ENCODE assay signal across 25 mouse cellular contexts in genomic region chr4:103026621-103027020, GRCm38 (mm10). TPM values are rescaled to one million over a fixed set of nuclear protein-coding genes. Genes with fewer than 3 reads are reported as not detected.
"Had no signal": no experiment of that assay in that cellular context is flagged by ENCODE, and none has a peak within 500 bp of the region (broad histone marks: within the 10 kb centered on the region; RNA-seq: fewer than 3 reads in every experiment).

TSS of gene Insl5 (minus strand) at chr4:103026842.

- DNase-seq: liver, embryonic 13.5 days; liver, postnatal 0 days; lung, adult 2 months; lung, postnatal 14 days; lung, postnatal 4 days; midbrain, embryonic 14.5 days; retina, postnatal 1 day; right cerebral cortex, adult 18-20 months; right cerebral cortex, postnatal 4 days; spleen, adult 18-20 months; thymus, adult 18-20 months; thymus, postnatal 36 days had no signal

- H3K36me3 ChIP-seq: liver, embryonic 13.5 days; liver, embryonic 15.5 days; lung, embryonic 15.5 days; midbrain, embryonic 10.5 days; midbrain, embryonic 12.5 days; neural tube, embryonic 13.5 days; neural tube, embryonic 15.5 days had no signal

- H3K9ac ChIP-seq: liver, embryonic 13.5 days; liver, embryonic 15.5 days; liver, postnatal 0 days; lung, embryonic 15.5 days; midbrain, embryonic 12.5 days; neural tube, embryonic 13.5 days; neural tube, embryonic 15.5 days had no signal

- H3K9me3 ChIP-seq: liver, embryonic 13.5 days; liver, embryonic 15.5 days; lung, embryonic 15.5 days; midbrain, embryonic 10.5 days; midbrain, embryonic 12.5 days; neural tube, embryonic 13.5 days; neural tube, embryonic 15.5 days had no signal

- H3K4me3 ChIP-seq: liver, embryonic 13.5 days; liver, embryonic 15.5 days; lung, embryonic 15.5 days; midbrain, embryonic 10.5 days; midbrain, embryonic 12.5 days; myocyte; neural tube, embryonic 13.5 days; neural tube, embryonic 15.5 days had no signal

- H3K27ac ChIP-seq: liver, embryonic 13.5 days; liver, embryonic 15.5 days; lung, embryonic 15.5 days; midbrain, embryonic 10.5 days; midbrain, embryonic 12.5 days; neural tube, embryonic 13.5 days; neural tube, embryonic 15.5 days had no signal

- H3K4me2 ChIP-seq: liver, embryonic 13.5 days; liver, embryonic 15.5 days; lung, embryonic 15.5 days; midbrain, embryonic 12.5 days; neural tube, embryonic 13.5 days; neural tube, embryonic 15.5 days had no signal

- H3K27me3 ChIP-seq: liver, embryonic 13.5 days; liver, embryonic 15.5 days; lung, embryonic 15.5 days; midbrain, embryonic 12.5 days; neural tube, embryonic 13.5 days; neural tube, embryonic 15.5 days had no signal

- H3K4me1 ChIP-seq: liver, embryonic 13.5 days; liver, embryonic 15.5 days; lung, embryonic 15.5 days; midbrain, embryonic 10.5 days; midbrain, embryonic 12.5 days; neural tube, embryonic 13.5 days; neural tube, embryonic 15.5 days had no signal

- ATAC-seq: liver, postnatal 0 days; lung, postnatal 0 days; midbrain, embryonic 16.5 days had no signal

RNA-seq across cellular contexts. Expression of gene Insl5, which starts in this region (rescaled TPM):
- polyA plus RNA-seq: liver, embryonic 13.5 days; liver, embryonic 15.5 days; liver, postnatal 0 days; lung, adult 2 months; lung, postnatal 0 days; midbrain, embryonic 12.5 days; midbrain, embryonic 14.5 days; myocyte; neural tube, embryonic 11.5 days; small intestine, adult 2 months; stomach, embryonic 14.5 days; stomach, embryonic 16.5 days had no signal
